Mouse (Mus musculus) urinary bladder, postnatal 14 days (tissue): ENCODE data around the gene Nphp1.
A peak's percentile ranks its signal among the peaks of the same experiment; 100 is the strongest.

Experiments used
- DNase-seq: peaks from one replicate; pipeline ENCODE4 v3.0.0; 2021; ENCODE audit warnings: low spot score

The Nphp1 gene

GRCm38 (mm10) chr2:127788440-127789116 is at the start of gene Nphp1:
Gene Nphp1 (minus strand): TSS chr2:127788897.
- DNase-seq: peak; percentile 83

GRCm38 (mm10) chr2:127832833-127833190 is 44.1 kb upstream of the Nphp1 start:
- DNase-seq: no peak

- DNase-seq: no peak
Measured at GRCm38 (mm10) chr2:127832103-127832832, 43.6 kb upstream of the Nphp1 start.

GRCm38 (mm10) chr2:127831401-127832102 is 42.9 kb upstream of the Nphp1 start, which contains the start of gene Bub1:
Gene Bub1 (minus strand): TSS chr2:127831865.
- peak; percentile 96 for DNase-seq

- DNase-seq: peak; percentile 88
Measured at GRCm38 (mm10) chr2:127791919-127792603, 3.4 kb upstream of the Nphp1 start, which contains the start of gene Mtln. Gene Mtln (minus strand): TSS chr2:127792488.

GRCm38 (mm10) chr2:127789651-127790270 is 1.1 kb upstream of the Nphp1 start:
- DNase-seq: no peak

- no peak for DNase-seq
Measured at GRCm38 (mm10) chr2:127789138-127789537, 441 bp upstream of the Nphp1 start.

GRCm38 (mm10) chr2:127787226-127787625 is 1.5 kb downstream of the Nphp1 start:
- no peak for DNase-seq

GRCm38 (mm10) chr2:127778451-127778850 is 10.2 kb downstream of the Nphp1 start:
- no peak for DNase-seq

- no peak for DNase-seq
Measured at GRCm38 (mm10) chr2:127775013-127775412, 13.7 kb downstream of the Nphp1 start.

GRCm38 (mm10) chr2:127774578-127774941 is 14.1 kb downstream of the Nphp1 start:
- DNase-seq: no peak

- no peak for DNase-seq
Measured at GRCm38 (mm10) chr2:127773938-127774577, 14.6 kb downstream of the Nphp1 start.

GRCm38 (mm10) chr2:127761587-127761986 is 27.1 kb downstream of the Nphp1 start:
- no peak for DNase-seq

- DNase-seq: no peak
Measured at GRCm38 (mm10) chr2:127760429-127761000, 28.2 kb downstream of the Nphp1 start.

- DNase-seq: no peak
Measured at GRCm38 (mm10) chr2:127760014-127760413, 28.7 kb downstream of the Nphp1 start.

- DNase-seq: no peak
Measured at GRCm38 (mm10) chr2:127759157-127759880, 29.4 kb downstream of the Nphp1 start.

GRCm38 (mm10) chr2:127757171-127757570 is 31.5 kb downstream of the Nphp1 start:
- DNase-seq: no peak

- no peak for DNase-seq
Measured at GRCm38 (mm10) chr2:127754113-127754512, 34.6 kb downstream of the Nphp1 start.

GRCm38 (mm10) chr2:127751849-127752610 is 36.7 kb downstream of the Nphp1 start:
- DNase-seq: no peak
